Mouse (Mus musculus): Measurements from ENCODE around the gene Olfr390.

Gene Olfr390

GRCm38 (mm10) chr11:73782664-73783063, at the start of gene Olfr390:
Olfr390 (plus strand) TSS chr11:73782964.
- no peak for TF ChIP-seq GATA4 (IDR thresholded peaks at IDR 0.05; ENCODE audit: insufficient replicate concordance, low read length)

GRCm38 (mm10) chr11:73759115-73759514, 23.6 kb upstream of the Olfr390 start:
- TF ChIP-seq GATA4 (IDR thresholded peaks at IDR 0.05; ENCODE audit: insufficient replicate concordance, low read length), result no peak

GRCm38 (mm10) chr11:73780613-73781012, 2.2 kb upstream of the Olfr390 start, which contains the start of gene Olfr389:
Olfr389 (minus strand) TSS chr11:73780713.
- no peak for TF ChIP-seq GATA4 (IDR thresholded peaks at IDR 0.05; ENCODE audit: insufficient replicate concordance, low read length)

GRCm38 (mm10) chr11:73802952-73803351, 20.2 kb downstream of the Olfr390 start, which contains the start of gene Olfr391-ps:
Olfr391-ps (minus strand) TSS chr11:73803052.
- no peak for TF ChIP-seq GATA4 (IDR thresholded peaks at IDR 0.05; ENCODE audit: insufficient replicate concordance, low read length)

GRCm38 (mm10) chr11:73816949-73817348, 34.2 kb downstream of the Olfr390 start, which contains the start of gene Olfr392:
Olfr392 (minus strand) TSS chr11:73817049.
- no peak for TF ChIP-seq GATA4 (IDR thresholded peaks at IDR 0.05; ENCODE audit: insufficient replicate concordance, low read length)
